Mouse (Mus musculus): ENCODE measurements at regions not wholly inside any gene's neighbourhood (a gene's known extent, or its start where the extent isn't known, plus 50 kb on each side); places are given as distances from the start of the nearest gene placed in this dataset.
A peak's percentile ranks its signal among the peaks of the same experiment; 100 is the strongest.
"Not testable (repeated sequence)": the region's sequence is repeated elsewhere in the genome, so short reads cannot be mapped to it uniquely, and the experiment has no call there.

GRCm38 (mm10) chr14:17055741-17056140 lies 236.8 kb upstream of the Rarb start:
- DNase-seq, result no peak

- DNase-seq, result no peak
Measured at GRCm38 (mm10) chr14:17054381-17054780, 235.4 kb upstream of the Rarb start.

GRCm38 (mm10) chr14:17046808-17047207 lies 227.9 kb upstream of the Rarb start:
- DNase-seq, result no peak

GRCm38 (mm10) chr14:17045426-17046132 lies 226.6 kb upstream of the Rarb start:
- no peak for DNase-seq

- peak; percentile 21 for DNase-seq
Measured at GRCm38 (mm10) chr14:17020603-17021356, 201.8 kb upstream of the Rarb start.

- DNase-seq, result no peak
Measured at GRCm38 (mm10) chr14:17012931-17013330, 194.0 kb upstream of the Rarb start.

GRCm38 (mm10) chr14:17012200-17012599 lies 193.2 kb upstream of the Rarb start:
- DNase-seq, result no peak

GRCm38 (mm10) chr14:17005194-17006018 lies 186.4 kb upstream of the Rarb start:
- no peak for DNase-seq

GRCm38 (mm10) chr14:17004714-17005113 lies 185.8 kb upstream of the Rarb start:
- no peak for DNase-seq

- peak; percentile 20 for DNase-seq
Measured at GRCm38 (mm10) chr14:16996716-16997115, 177.8 kb upstream of the Rarb start.

GRCm38 (mm10) chr14:16970911-16971310 lies 152.0 kb upstream of the Rarb start:
- not testable (repeated sequence) for DNase-seq

GRCm38 (mm10) chr14:16964717-16965391 lies 145.9 kb upstream of the Rarb start:
- peak; percentile 78 for DNase-seq

- DNase-seq, result peak; percentile 5
Measured at GRCm38 (mm10) chr14:16962216-16962826, 143.4 kb upstream of the Rarb start.

GRCm38 (mm10) chr14:16957802-16958201 lies 138.8 kb upstream of the Rarb start:
- peak; percentile 43 for DNase-seq

- no peak for DNase-seq
Measured at GRCm38 (mm10) chr14:16954511-16955443, 135.8 kb upstream of the Rarb start.

- DNase-seq, result no peak
Measured at GRCm38 (mm10) chr14:16948736-16949135, 129.8 kb upstream of the Rarb start.

- no peak for DNase-seq
Measured at GRCm38 (mm10) chr14:16944441-16944840, 125.5 kb upstream of the Rarb start.

- peak; percentile 22 for DNase-seq
Measured at GRCm38 (mm10) chr14:16943531-16943930, 124.6 kb upstream of the Rarb start.

GRCm38 (mm10) chr14:16927136-16927535 lies 108.2 kb upstream of the Rarb start:
- DNase-seq, result no peak

GRCm38 (mm10) chr14:16901534-16902147 lies 82.7 kb upstream of the Rarb start:
- peak; percentile 59 for DNase-seq

Measured in embryo, embryonic 11 days (tissue).